Mouse (Mus musculus) limb, embryonic 12.5 days (tissue): ENCODE results near the gene Lce6a. TPM values are rescaled to one million over a fixed set of nuclear protein-coding genes. Genes with fewer than 3 reads are reported as not detected.

Experiments used
- polyA plus RNA-seq: library from polyadenylated mRNA; unstranded; fragments of >200 nt; fragmentation: Nextera tagmentation; extraction: Ambion mirVana; gene quantifications from 2 replicates; pipeline ENCODE4 v1.2.1, GENCODE M21; 2016

The Lce6a gene
- polyA plus RNA-seq, 1 experiment from 2014 or later: not detected

Other genes starting within 250 kb of the Lce6a start
- not detected in 2 replicates for gene Sprr2h, start 236.0 kb downstream of the Lce6a start, polyA plus RNA-seq
- gene Sprr2i, start 213.7 kb downstream of the Lce6a start, polyA plus RNA-seq: not detected in 2 replicates
- not detected in 2 replicates for gene Sprr2j-ps, start 203.6 kb downstream of the Lce6a start, polyA plus RNA-seq
- gene Gm9774, start 192.2 kb downstream of the Lce6a start, polyA plus RNA-seq: 6.4 and 7.6 TPM in 2 replicates
- gene Sprr2k, start 189.1 kb downstream of the Lce6a start, polyA plus RNA-seq: not detected in 2 replicates
- gene Sprr1b, start 182.9 kb downstream of the Lce6a start, polyA plus RNA-seq: not detected in 2 replicates
- not detected in 2 replicates for gene Sprr3, start 162.9 kb downstream of the Lce6a start, polyA plus RNA-seq
- gene Sprr1a, start 135.8 kb downstream of the Lce6a start, polyA plus RNA-seq: not detected in 2 replicates
- not detected in 2 replicates for gene Sprr4, start 121.2 kb downstream of the Lce6a start, polyA plus RNA-seq
- gene 2310046K23Rik, start 87.1 kb downstream of the Lce6a start, polyA plus RNA-seq: not detected in 2 replicates
- gene Ivl, start 47.9 kb downstream of the Lce6a start, polyA plus RNA-seq: 0.18 TPM in 1 of 2 replicates, not detected in the other
- gene Smcp, start 32.7 kb downstream of the Lce6a start, polyA plus RNA-seq: not detected in 2 replicates
- gene 2210017I01Rik, start 14.2 kb downstream of the Lce6a start, polyA plus RNA-seq: not detected in 2 replicates
- not detected in 2 replicates for gene Lce1a1, start 26.6 kb upstream of the Lce6a start, polyA plus RNA-seq
- gene Lce1b, start 35.3 kb upstream of the Lce6a start, polyA plus RNA-seq: not detected in 2 replicates
- not detected in 2 replicates for gene Lce1a2, start 48.7 kb upstream of the Lce6a start, polyA plus RNA-seq
- gene Lce1c, start 57.6 kb upstream of the Lce6a start, polyA plus RNA-seq: not detected in 2 replicates
- not detected in 2 replicates for gene Lce1d, start 65.5 kb upstream of the Lce6a start, polyA plus RNA-seq
- not detected in 2 replicates for gene Lce1e, start 87.4 kb upstream of the Lce6a start, polyA plus RNA-seq
- gene Lce1f, start 98.7 kb upstream of the Lce6a start, polyA plus RNA-seq: not detected in 2 replicates
- not detected in 2 replicates for gene Gm38119, start 117.4 kb upstream of the Lce6a start, polyA plus RNA-seq
- gene Lce1g, start 130.7 kb upstream of the Lce6a start, polyA plus RNA-seq: not detected in 2 replicates
- gene Lce1h, start 143.4 kb upstream of the Lce6a start, polyA plus RNA-seq: not detected in 2 replicates
- gene Lce1i, start 157.2 kb upstream of the Lce6a start, polyA plus RNA-seq: not detected in 2 replicates
- gene Lce1j, start 168.9 kb upstream of the Lce6a start, polyA plus RNA-seq: not detected in 2 replicates
- not detected in 2 replicates for gene Lce1k, start 186.2 kb upstream of the Lce6a start, polyA plus RNA-seq
- not detected in 2 replicates for gene Kprp, start 205.6 kb upstream of the Lce6a start, polyA plus RNA-seq
- not detected in 2 replicates for gene Lce1l, start 229.6 kb upstream of the Lce6a start, polyA plus RNA-seq
- gene 2310050C09Rik, start 248.6 kb upstream of the Lce6a start, polyA plus RNA-seq: not detected in 2 replicates